Mouse (Mus musculus): Measurements from ENCODE around the gene Ccdc3. TPM values are rescaled to one million over a fixed set of nuclear protein-coding genes. Genes with fewer than 3 reads are reported as not detected.

Gene Ccdc3
- total and polyA plus RNA-seq, 2 experiments from 2014 or later = 8.4 to 18.9 TPM

DNA sequence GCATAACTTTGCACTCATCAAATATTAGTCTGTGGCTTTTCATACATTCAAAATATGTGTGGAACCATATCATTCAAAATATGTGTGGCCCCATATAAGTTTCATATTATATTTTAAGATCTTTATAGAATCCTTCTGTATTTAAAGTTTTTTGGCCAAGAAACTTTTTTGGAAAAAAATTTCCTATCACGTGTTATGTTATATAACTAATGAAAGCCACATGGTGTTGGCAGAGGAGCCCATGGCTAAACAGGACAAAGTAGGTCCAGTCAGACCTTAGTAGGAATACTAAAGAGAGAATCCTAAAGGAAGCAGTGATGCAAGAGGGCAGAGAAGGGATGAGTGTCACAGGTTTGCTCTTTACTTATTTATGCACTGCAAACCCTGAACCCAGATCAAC, 65.6 kb downstream of the Ccdc3 start:
- Histone ChIP-seq H3K4me2 (ENCODE audit: low read depth, low read length) (no peak overlapping the region), H3K36me3 (ENCODE audit: insufficient read depth, low read length) (no peaks in the 10 kb centered on the region), H3K4me3 (ENCODE audit: low read length) (no peak overlapping the region), H3K4me1 (ENCODE audit: insufficient read depth, low read length) (no peaks in the 10 kb centered on the region), H3K9ac (replicated peaks; ENCODE audit: low read length) (no peak overlapping the region), H3K9me3 (ENCODE audit: low read length) (no peaks in the 10 kb centered on the region), H3K27me3 (ENCODE audit: insufficient read depth, low read length) (no peaks in the 10 kb centered on the region), H3K27ac (no peak overlapping the region)
- no peak for DNase-seq (ENCODE audit: low spot score)
- no peak for ATAC-seq
- no peak for TF ChIP-seq CTCF (IDR thresholded peaks at IDR 0.05; ENCODE audit: low read depth)
- 91% methylated on average over 1 of the region's 1 CpGs for WGBS

DNA sequence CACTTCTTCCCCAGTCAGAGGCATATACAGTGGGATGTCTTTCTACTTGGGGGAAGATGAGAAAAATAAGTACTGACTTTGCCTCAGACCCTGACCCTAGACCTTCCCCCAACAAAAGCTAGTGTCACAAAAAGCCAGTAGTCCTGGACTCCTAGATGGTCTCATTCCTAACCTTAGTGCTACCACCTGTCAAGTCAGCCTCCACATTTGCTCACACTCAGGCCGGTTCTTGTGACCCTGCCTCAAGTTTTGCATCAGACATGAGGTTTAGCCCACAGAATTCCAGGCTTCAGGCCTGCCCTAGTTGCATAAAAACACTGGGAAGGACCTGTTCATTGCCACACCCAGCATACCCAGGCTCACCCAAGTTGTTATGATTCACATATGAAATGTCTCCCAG, 67.4 kb downstream of the Ccdc3 start:
- Histone ChIP-seq H3K36me3 (ENCODE audit: insufficient read depth, low read length) (no peaks in the 10 kb centered on the region), H3K4me1 (ENCODE audit: insufficient read depth, low read length) (no peaks in the 10 kb centered on the region), H3K27me3 (ENCODE audit: insufficient read depth, low read length) (no peaks in the 10 kb centered on the region), H3K27ac (no peak overlapping the region), H3K9ac (replicated peaks; ENCODE audit: low read length) (no peak overlapping the region), H3K4me3 (ENCODE audit: low read length) (no peak overlapping the region), H3K9me3 (ENCODE audit: low read length) (no peaks in the 10 kb centered on the region), H3K4me2 (ENCODE audit: low read depth, low read length) (no peak overlapping the region)
- DNase-seq (ENCODE audit: low spot score) = no peak
- ATAC-seq = no peak
- no peak for TF ChIP-seq CTCF (IDR thresholded peaks at IDR 0.05; ENCODE audit: low read depth)
- 77% methylated on average over 1 of the region's 1 CpGs for WGBS

DNA sequence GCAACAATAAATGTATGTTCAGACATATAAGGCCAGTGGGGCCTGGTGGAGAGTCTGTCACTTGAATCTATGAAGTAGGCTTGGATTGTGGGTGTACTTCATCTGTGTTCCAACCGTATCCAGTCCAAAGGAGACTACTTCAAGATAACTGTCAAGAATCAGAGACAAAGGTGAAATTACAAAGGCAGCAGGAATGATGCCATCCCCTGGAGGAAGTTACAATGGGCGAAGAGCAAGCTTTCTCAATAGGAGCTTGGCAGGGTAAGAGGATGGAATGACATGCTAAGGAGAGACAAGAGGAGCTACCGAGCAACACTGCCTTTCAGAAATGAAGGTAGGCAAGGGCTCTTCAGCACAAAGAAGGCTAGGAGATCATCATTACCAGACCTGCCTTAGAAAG, 69.1 kb downstream of the Ccdc3 start:
- no peak for DNase-seq (ENCODE audit: low spot score)
- no peaks in the 10 kb centered on the region for H3K9me3 ChIP-seq (ENCODE audit: low read length)
- no peak overlapping the region for H3K4me3 ChIP-seq (ENCODE audit: low read length)
- no peaks in the 10 kb centered on the region for H3K27me3 ChIP-seq (ENCODE audit: insufficient read depth, low read length)
- no peak for ATAC-seq
- no peaks in the 10 kb centered on the region for H3K4me1 ChIP-seq (ENCODE audit: insufficient read depth, low read length)
- no peak overlapping the region for H3K4me2 ChIP-seq (ENCODE audit: low read depth, low read length)
- H3K9ac ChIP-seq (replicated peaks; ENCODE audit: low read length) = no peak overlapping the region
- no peak for TF ChIP-seq CTCF (IDR thresholded peaks at IDR 0.05; ENCODE audit: low read depth)
- 70% methylated on average over 3 of the region's 3 CpGs for WGBS
- no peak overlapping the region for H3K27ac ChIP-seq
- H3K36me3 ChIP-seq (ENCODE audit: insufficient read depth, low read length) = no peaks in the 10 kb centered on the region

DNA sequence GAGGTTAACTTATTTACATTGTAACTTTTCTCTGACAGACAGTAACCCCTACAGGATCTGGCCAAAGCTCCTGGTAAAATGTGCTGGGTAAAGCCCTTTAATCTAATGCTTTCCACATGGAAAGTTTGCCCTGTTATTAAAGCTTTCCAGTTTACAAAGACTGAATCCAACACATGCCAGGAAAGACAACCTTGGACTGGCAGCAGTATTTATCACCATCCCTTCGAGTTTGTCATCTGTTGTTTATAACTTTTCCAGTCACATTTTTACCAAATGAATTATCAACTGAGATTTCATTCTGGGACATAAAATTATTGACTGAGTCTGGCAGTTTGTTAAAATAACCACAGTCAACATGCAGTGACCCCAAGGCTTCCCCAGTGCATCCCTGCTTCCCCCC, 77.0 kb downstream of the Ccdc3 start:
- DNase-seq (ENCODE audit: low spot score) = no peak
- H3K9ac ChIP-seq (replicated peaks; ENCODE audit: low read length) = no peak overlapping the region
- H3K36me3 ChIP-seq (ENCODE audit: insufficient read depth, low read length) = no peaks in the 10 kb centered on the region
- no peak overlapping the region for H3K4me3 ChIP-seq (ENCODE audit: low read length)
- TF ChIP-seq CTCF (IDR thresholded peaks at IDR 0.05; ENCODE audit: low read depth) = no peak
- H3K27me3 ChIP-seq (ENCODE audit: insufficient read depth, low read length) = no peaks in the 10 kb centered on the region
- H3K4me1 ChIP-seq (ENCODE audit: insufficient read depth, low read length) = no peaks in the 10 kb centered on the region
- ATAC-seq = no peak
- H3K27ac ChIP-seq = no peak overlapping the region
- no peaks in the 10 kb centered on the region for H3K9me3 ChIP-seq (ENCODE audit: low read length)
- H3K4me2 ChIP-seq (ENCODE audit: low read depth, low read length) = no peak overlapping the region
- 63% methylated on average over 1 of the region's 1 CpGs for WGBS

DNA sequence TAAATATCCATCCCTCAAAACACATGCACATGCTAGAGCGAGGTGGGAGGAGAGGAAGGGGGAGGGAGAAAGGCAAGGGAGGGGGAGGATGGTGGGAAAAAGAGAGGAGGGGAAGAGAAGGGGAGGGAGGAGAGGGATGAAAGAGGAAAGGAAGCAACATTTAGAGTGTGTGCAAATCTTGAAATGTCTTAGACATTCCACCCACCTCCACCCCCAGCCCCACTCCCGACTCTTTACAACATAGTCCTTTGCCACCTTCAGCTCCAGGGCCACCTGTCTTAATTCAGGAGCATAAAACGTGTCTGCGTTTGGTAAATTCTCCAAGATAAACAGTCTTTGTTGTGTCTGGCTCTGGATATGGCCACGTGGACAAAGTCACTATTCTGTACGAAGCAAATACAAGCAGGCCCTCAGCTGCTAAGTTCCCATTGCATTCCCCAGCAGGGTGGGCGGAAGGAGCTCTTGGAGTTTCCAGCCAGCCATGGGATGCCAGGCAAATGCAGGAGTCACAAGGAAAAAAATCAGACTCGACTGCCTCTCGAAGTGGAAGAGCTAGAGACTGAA, 77.8 kb downstream of the Ccdc3 start:
- TF ChIP-seq CTCF (IDR thresholded peaks at IDR 0.05; ENCODE audit: low read depth) = no peak
- no peaks in the 10 kb centered on the region for H3K4me1 ChIP-seq (ENCODE audit: insufficient read depth, low read length)
- no peak overlapping the region for H3K27ac ChIP-seq
- no peak overlapping the region for H3K4me3 ChIP-seq (ENCODE audit: low read length)
- H3K27me3 ChIP-seq (ENCODE audit: insufficient read depth, low read length) = no peaks in the 10 kb centered on the region
- H3K4me2 ChIP-seq (ENCODE audit: low read depth, low read length) = no peak overlapping the region
- ATAC-seq (no peak), DNase-seq (ENCODE audit: low spot score) (no peak)
- no peaks in the 10 kb centered on the region for H3K36me3 ChIP-seq (ENCODE audit: insufficient read depth, low read length)
- H3K9ac ChIP-seq (replicated peaks; ENCODE audit: low read length) = no peak overlapping the region
- H3K9me3 ChIP-seq (ENCODE audit: low read length) = no peaks in the 10 kb centered on the region
- WGBS = 72% methylated on average over 9 of the region's 9 CpGs

DNA sequence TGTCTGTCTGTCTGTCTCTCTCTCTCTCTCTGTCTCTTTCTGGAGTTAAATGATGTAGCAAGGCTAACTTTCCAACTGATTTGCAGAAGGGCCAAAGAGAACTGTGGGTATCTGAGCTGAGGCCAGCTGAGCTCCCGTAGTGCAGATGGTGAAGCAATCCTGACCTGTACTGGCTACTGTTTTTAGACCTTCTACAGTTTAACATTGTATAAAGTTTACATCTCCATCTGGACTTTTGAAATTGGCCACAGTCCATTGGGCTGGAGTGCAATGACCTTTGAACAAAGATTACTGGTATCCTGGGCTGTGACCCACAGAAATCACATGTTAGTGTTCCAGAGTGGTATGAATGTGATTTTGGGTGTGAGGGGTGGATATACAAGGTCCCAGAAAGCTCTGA, 81.6 kb downstream of the Ccdc3 start:
- Histone ChIP-seq H3K4me3 (ENCODE audit: low read length) (no peak overlapping the region), H3K4me1 (ENCODE audit: insufficient read depth, low read length) (no peaks in the 10 kb centered on the region), H3K27ac (no peak overlapping the region), H3K27me3 (ENCODE audit: insufficient read depth, low read length) (no peaks in the 10 kb centered on the region), H3K9me3 (ENCODE audit: low read length) (no peaks in the 10 kb centered on the region), H3K36me3 (ENCODE audit: insufficient read depth, low read length) (no peaks in the 10 kb centered on the region), H3K9ac (replicated peaks; ENCODE audit: low read length) (no peak overlapping the region), H3K4me2 (ENCODE audit: low read depth, low read length) (no peak overlapping the region)
- ATAC-seq (no peak), DNase-seq (ENCODE audit: low spot score) (no peak)
- TF ChIP-seq CTCF (IDR thresholded peaks at IDR 0.05; ENCODE audit: low read depth) = no peak
- WGBS = 84% methylated on average over 1 of the region's 1 CpGs

DNA sequence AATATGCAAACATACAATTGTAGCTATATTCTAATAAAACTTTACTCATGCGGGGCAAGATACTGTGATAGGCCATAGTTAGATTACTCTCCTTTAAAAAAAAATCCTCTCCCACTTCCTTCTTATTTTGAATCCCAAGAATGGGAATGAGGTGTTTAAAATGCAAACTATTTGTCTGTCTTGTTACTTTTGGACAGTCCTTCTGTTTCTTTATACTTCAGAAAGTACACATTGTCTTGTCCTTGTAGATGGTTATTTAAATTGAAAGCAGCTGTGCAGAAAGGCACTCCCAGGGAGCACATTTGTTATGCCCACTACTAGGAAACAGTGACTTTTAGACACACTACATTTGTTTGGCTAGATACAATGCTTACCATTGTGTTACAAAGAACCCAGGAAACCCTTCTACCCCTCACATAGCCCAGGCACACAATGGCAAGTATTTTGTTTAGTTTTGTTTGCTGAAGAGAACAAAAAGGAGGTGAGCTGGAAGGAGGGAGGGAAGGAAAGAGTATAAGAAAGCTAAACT, 82.3 kb downstream of the Ccdc3 start:
- Histone ChIP-seq H3K27ac (no peak overlapping the region), H3K36me3 (ENCODE audit: insufficient read depth, low read length) (no peaks in the 10 kb centered on the region), H3K9ac (replicated peaks; ENCODE audit: low read length) (no peak overlapping the region), H3K4me3 (ENCODE audit: low read length) (no peak overlapping the region), H3K4me2 (ENCODE audit: low read depth, low read length) (no peak overlapping the region), H3K27me3 (ENCODE audit: insufficient read depth, low read length) (no peaks in the 10 kb centered on the region), H3K9me3 (ENCODE audit: low read length) (no peaks in the 10 kb centered on the region), H3K4me1 (ENCODE audit: insufficient read depth, low read length) (no peaks in the 10 kb centered on the region)
- DNase-seq (ENCODE audit: low spot score) (no peak), ATAC-seq (no peak)
- 79% methylated on average over 1 of the region's 1 CpGs for WGBS
- no peak for TF ChIP-seq CTCF (IDR thresholded peaks at IDR 0.05; ENCODE audit: low read depth)

Measured in hindbrain, postnatal 0 days (tissue).